Mouse (Mus musculus) kidney, adult 8-10 months (tissue): Measurements from ENCODE around the gene Dhps.
"Not testable (repeated sequence)": the region's sequence is repeated elsewhere in the genome, so short reads cannot be mapped to it uniquely, and the experiment has no call there.

Experiments used
- DNase-seq, 2 experiments: peaks; one replicate each; pipeline ENCODE4 v3.0.0; 2022

Dhps gene

GRCm38 (mm10) chr8:85062603-85063002 is 9.0 kb upstream of the Dhps start:
- DNase-seq, result no peak

- peak; percentile 92 to 94 for DNase-seq
Observed at GRCm38 (mm10) chr8:85065213-85065612, 6.3 kb upstream of the Dhps start.

GRCm38 (mm10) chr8:85067155-85067554 is 4.4 kb upstream of the Dhps start:
- DNase-seq, result no peak

- no peak for DNase-seq
Observed at GRCm38 (mm10) chr8:85067982-85068381, 3.6 kb upstream of the Dhps start, which contains the start of gene Gm5741. Gene Gm5741 (minus strand): TSS chr8:85067982.

- peak; percentile 43 to 67 for DNase-seq
Observed at GRCm38 (mm10) chr8:85071041-85071440, 516 bp upstream of the Dhps start.

GRCm38 (mm10) chr8:85072364-85072929 is 890 bp downstream of the Dhps start:
- no peak for DNase-seq

- DNase-seq, result no peak
Observed at GRCm38 (mm10) chr8:85073041-85073612, 1.6 kb downstream of the Dhps start.

- no peak for DNase-seq
Observed at GRCm38 (mm10) chr8:85074167-85074566, 2.6 kb downstream of the Dhps start.

GRCm38 (mm10) chr8:85074617-85075016 is 3.1 kb downstream of the Dhps start:
- no peak for DNase-seq

- DNase-seq, result peak; percentile 34 to 66
Observed at GRCm38 (mm10) chr8:85076001-85076400, 4.4 kb downstream of the Dhps start.

- peak; percentile 68 to 79 for DNase-seq
Observed at GRCm38 (mm10) chr8:85076993-85077392, 5.4 kb downstream of the Dhps start.

GRCm38 (mm10) chr8:85080214-85080531 is 8.6 kb downstream of the Dhps start:
- no peak for DNase-seq

GRCm38 (mm10) chr8:85080532-85081215 is 9.1 kb downstream of the Dhps start, which contains the start of gene Wdr83os:
Gene Wdr83os (plus strand): TSS chr8:85080740.
- DNase-seq, result peak; percentile 38 to 63

- DNase-seq, result no peak
Observed at GRCm38 (mm10) chr8:85081216-85081555, 9.6 kb downstream of the Dhps start, which contains the start of gene Wdr83. Gene Wdr83 (minus strand): TSS chr8:85081306.

GRCm38 (mm10) chr8:85082169-85082568 is 10.6 kb downstream of the Dhps start:
- DNase-seq, result not testable (repeated sequence)

GRCm38 (mm10) chr8:85083108-85083813 is 11.7 kb downstream of the Dhps start, which contains the start of gene Man2b1:
Gene Man2b1 (plus strand): TSS chr8:85083270.
- DNase-seq, result peak; percentile 96

- DNase-seq, result no peak
Observed at GRCm38 (mm10) chr8:85084633-85085032, 13.1 kb downstream of the Dhps start.

- DNase-seq, result no peak
Observed at GRCm38 (mm10) chr8:85086238-85086637, 14.7 kb downstream of the Dhps start.

- DNase-seq, result no peak
Observed at GRCm38 (mm10) chr8:85088771-85089170, 17.2 kb downstream of the Dhps start.

GRCm38 (mm10) chr8:85090856-85091255 is 19.3 kb downstream of the Dhps start:
- no peak for DNase-seq

- no peak for DNase-seq
Observed at GRCm38 (mm10) chr8:85091526-85092090, 20.1 kb downstream of the Dhps start.

GRCm38 (mm10) chr8:85095051-85095450 is 23.5 kb downstream of the Dhps start:
- DNase-seq, result no peak

GRCm38 (mm10) chr8:85095566-85095965 is 24.0 kb downstream of the Dhps start:
- DNase-seq, result no peak
